Comparison of ENCODE assay signal across 11 mouse cellular contexts in genomic region chr5:113910065-113910701, GRCm38 (mm10). TPM values are rescaled to one million over a fixed set of nuclear protein-coding genes. Genes with fewer than 3 reads are reported as not detected.
DNase-seq lines count a peak whose midpoint lies in the region; ATAC-seq and TF ChIP-seq lines count a peak whose summit lies in the region.
"Had no signal": no experiment of that assay in that cellular context is flagged by ENCODE, and none has a peak within 500 bp of the region (broad histone marks: within the 10 kb centered on the region; RNA-seq: fewer than 3 reads in every experiment).

No protein-coding gene starts in this region.

- no peaks in the 10 kb centered on the region for H3K27me3 ChIP-seq in kidney, postnatal 0 days (ENCODE audit: insufficient read depth, low read length)
- peaks cover 20% of the 10 kb centered on the region for H3K27me3 ChIP-seq in G1E (ENCODE audit: insufficient read depth, low read length)
- H3K27me3 ChIP-seq: hindbrain, embryonic 15.5 days; limb, embryonic 12.5 days; neural tube, embryonic 12.5 days had no signal

- no peak for ATAC-seq in kidney, postnatal 0 days (replicated peaks; ENCODE audit: low FRiP score, low read depth)
- ATAC-seq in G1E (ENCODE audit: extremely low read depth, insufficient number of reproducible peaks, low FRiP score, poor library complexity, severe bottlenecking), result no peak

- H3K4me2 ChIP-seq in kidney, postnatal 0 days (ENCODE audit: low read length), result no peak overlapping the region
- H3K4me2 ChIP-seq: limb, embryonic 12.5 days had no signal

- H3K4me3 ChIP-seq in kidney, postnatal 0 days (replicated peaks; ENCODE audit: low read depth, low read length), result no peak overlapping the region
- H3K4me3 ChIP-seq in G1E (ENCODE audit: low read depth, low read length), result peak overlapping the region; percentile 33; the same call in 1 of the 2 replicates
- H3K4me3 ChIP-seq in brown adipose tissue, adult 24 weeks (ENCODE audit: insufficient read depth, low read depth, low read length), result no peak overlapping the region
- H3K4me3 ChIP-seq: neural tube, embryonic 12.5 days had no signal

- H3K9me3 ChIP-seq in kidney, postnatal 0 days (replicated peaks; ENCODE audit: low read length), result no peaks in the 10 kb centered on the region
- no peaks in the 10 kb centered on the region for H3K9me3 ChIP-seq in G1E (replicated peaks)
- H3K9me3 ChIP-seq: hindbrain, embryonic 15.5 days; limb, embryonic 12.5 days; neural tube, embryonic 12.5 days had no signal

- no peaks in the 10 kb centered on the region for H3K36me3 ChIP-seq in kidney, postnatal 0 days (ENCODE audit: insufficient read depth, low read length)
- H3K36me3 ChIP-seq in G1E (replicated peaks), result peaks cover 8% of the 10 kb centered on the region
- H3K36me3 ChIP-seq: hindbrain, embryonic 15.5 days; limb, embryonic 12.5 days; neural tube, embryonic 12.5 days had no signal

- TF ChIP-seq CTCF in kidney, postnatal 0 days (IDR thresholded peaks at IDR 0.05; ENCODE audit: low read depth), result no peak
- no peak for TF ChIP-seq CTCF in G1E (IDR thresholded peaks at IDR 0.05; ENCODE audit: low read depth, low read length)

- H3K27ac ChIP-seq in kidney, postnatal 0 days, result peak overlapping the region; percentile 62; the same call in 1 of the 2 replicates
- peak overlapping the region; percentile 36 for H3K27ac ChIP-seq in brown adipose tissue, adult 24 weeks (replicated peaks; ENCODE audit: low read depth, low read length)
- H3K27ac ChIP-seq: limb, embryonic 12.5 days; neural tube, embryonic 12.5 days had no signal

- no peak for DNase-seq in kidney, postnatal 0 days (ENCODE audit: low spot score)
- DNase-seq in kidney, adult 8-10 months, result no peak
- peak; percentile 42 for DNase-seq in G1E (ENCODE audit: low spot score)
- peak; percentile 63 for DNase-seq in lung, postnatal 36 days
- DNase-seq in gastrocnemius, postnatal 25 days, result no peak
- DNase-seq in cerebellum, adult 9-11 months, result no peak
- DNase-seq: adrenal gland, adult 8-10 months had no signal

- H3K9ac ChIP-seq in kidney, postnatal 0 days (ENCODE audit: low read depth, low read length), result no peak overlapping the region
- H3K9ac ChIP-seq: hindbrain, embryonic 15.5 days; limb, embryonic 12.5 days; neural tube, embryonic 12.5 days had no signal

- H3K4me1 ChIP-seq in kidney, postnatal 0 days (replicated peaks; ENCODE audit: insufficient read depth, low read length), result 0 out of 2 replicates have a peak, but pooled peaks cover 7% of the 10 kb centered on the region
- H3K4me1 ChIP-seq in G1E (ENCODE audit: insufficient read depth, low read depth, low read length), result peaks cover 45% of the 10 kb centered on the region
- H3K4me1 ChIP-seq in brown adipose tissue, adult 24 weeks (ENCODE audit: control insufficient read depth, insufficient read depth, insufficient read length, low read length), result no peaks in the 10 kb centered on the region

- WGBS in kidney, postnatal 0 days, result 37% methylated on average over 10 of the region's 10 CpGs

RNA-seq across cellular contexts. Expression of gene Coro1c, which starts 1.6 kb away (rescaled TPM):
- 69.5 and 86.7 TPM in 2 replicates for polyA plus RNA-seq in kidney, postnatal 0 days (2015; fragmentation: Nextera tagmentation; extraction: Ambion mirVana)
- total RNA-seq in G1E (2014; fragmentation: Nextera tagmentation) (77.5 and 83.7 TPM in 2 replicates), G1E (2017) (70.5 and 77.3 TPM in 2 replicates)
- polyA plus RNA-seq in G1E (2012), result 56.6 and 59.1 TPM in 2 replicates
- 12.6 and 19.9 TPM in 2 replicates for polyA plus RNA-seq in brown adipose tissue, adult 24 weeks (2012; ENCODE audit: insufficient read depth, insufficient read length, missing spikeins)
- total RNA-seq in gastrocnemius, postnatal 25 days (2021), result 10 to 100 TPM; 11.9 to 17.1 TPM

Comparison
In these comparisons a context has a peak if more than half of its experiments do, and no peak if none do; other contexts are left out.
1. DNase-seq: peak in G1E (single experiment) and lung, postnatal 36 days (single experiment); none in kidney, postnatal 0 days (single experiment), kidney, adult 8-10 months (0 of 2), gastrocnemius, postnatal 25 days (single experiment) and cerebellum, adult 9-11 months (single experiment).